Mouse (Mus musculus) heart, adult 8-10 months (tissue): ENCODE measurements around the gene Tex36. TPM values are rescaled to one million over a fixed set of nuclear protein-coding genes. Genes with fewer than 3 reads are reported as not detected.

ENCODE experiments used
- DNase-seq: peaks from one replicate; pipeline ENCODE4 v3.0.0; 2022; ENCODE audit warnings: low spot score
- total RNA-seq, 4 experiments: library from RNA; stranded (reverse); gene quantifications; 2 replicates each; pipeline ENCODE4 v1.2.4; 2022

Tex36 gene
- not detected for total RNA-seq

- no peak for DNase-seq
Measured at GRCm38 (mm10) chr7:133602058-133602457, at the start of gene Tex36. Gene Tex36, minus strand, starts transcription at chr7:133602158.

GRCm38 (mm10) chr7:133645716-133646115, 43.8 kb upstream of the Tex36 start:
- DNase-seq, result no peak

- DNase-seq, result no peak
Measured at GRCm38 (mm10) chr7:133638821-133639220, 36.9 kb upstream of the Tex36 start.

- DNase-seq, result no peak
Measured at GRCm38 (mm10) chr7:133638306-133638705, 36.3 kb upstream of the Tex36 start.

GRCm38 (mm10) chr7:133637361-133638305, 35.7 kb upstream of the Tex36 start, which contains the start of gene Edrf1:
Gene Edrf1, plus strand, starts transcription at chr7:133637543.
- DNase-seq, result peak; percentile 97

GRCm38 (mm10) chr7:133636738-133637352, 34.9 kb upstream of the Tex36 start:
- DNase-seq, result peak; percentile 85

- no peak for DNase-seq
Measured at GRCm38 (mm10) chr7:133634932-133635650, 33.1 kb upstream of the Tex36 start.

GRCm38 (mm10) chr7:133632476-133632875, 30.5 kb upstream of the Tex36 start:
- DNase-seq, result peak; percentile 31

GRCm38 (mm10) chr7:133630821-133631220, 28.9 kb upstream of the Tex36 start:
- no peak for DNase-seq

GRCm38 (mm10) chr7:133627184-133627936, 25.4 kb upstream of the Tex36 start:
- no peak for DNase-seq

GRCm38 (mm10) chr7:133623226-133623625, 21.3 kb upstream of the Tex36 start:
- no peak for DNase-seq

GRCm38 (mm10) chr7:133620721-133621120, 18.8 kb upstream of the Tex36 start:
- no peak for DNase-seq

- no peak for DNase-seq
Measured at GRCm38 (mm10) chr7:133612981-133613380, 11.0 kb upstream of the Tex36 start.

- DNase-seq, result no peak
Measured at GRCm38 (mm10) chr7:133609585-133609984, 7.6 kb upstream of the Tex36 start.

GRCm38 (mm10) chr7:133608631-133609340, 6.8 kb upstream of the Tex36 start:
- DNase-seq, result no peak

- no peak for DNase-seq
Measured at GRCm38 (mm10) chr7:133607883-133608575, 6.1 kb upstream of the Tex36 start.

- DNase-seq, result no peak
Measured at GRCm38 (mm10) chr7:133607331-133607730, 5.4 kb upstream of the Tex36 start.

GRCm38 (mm10) chr7:133604427-133605081, 2.6 kb upstream of the Tex36 start:
- DNase-seq, result no peak

GRCm38 (mm10) chr7:133603156-133603555, 1.2 kb upstream of the Tex36 start:
- no peak for DNase-seq

- no peak for DNase-seq
Measured at GRCm38 (mm10) chr7:133600558-133600957, 1.4 kb downstream of the Tex36 start.
